Comparison of ENCODE assay signal across 13 mouse cellular contexts in genomic region chr6:112501156-112501555, GRCm38 (mm10). TPM values are rescaled to one million over a fixed set of nuclear protein-coding genes. Genes with fewer than 3 reads are reported as not detected.
A peak's percentile ranks its signal among the peaks of the same experiment; 100 is the strongest.
DNase-seq lines count a peak whose midpoint lies in the region; ATAC-seq lines count a peak whose summit lies in the region.
"Had no signal": no experiment of that assay in that cellular context is flagged by ENCODE, and none has a peak within 500 bp of the region (broad histone marks: within the 10 kb centered on the region; RNA-seq: fewer than 3 reads in every experiment).

No protein-coding gene starts in this region.

- no peak overlapping the region for H3K4me3 ChIP-seq in liver, embryonic 16.5 days (ENCODE audit: low read depth, low read length)
- no peak overlapping the region for H3K4me3 ChIP-seq in liver, embryonic 12.5 days
- H3K4me3 ChIP-seq: midbrain, embryonic 10.5 days had no signal

- 54% methylated on average over 2 of the region's 2 CpGs for WGBS in liver, embryonic 16.5 days (ENCODE audit: insufficient replicate concordance)
- WGBS in liver, embryonic 12.5 days (ENCODE audit: insufficient replicate concordance): 43% methylated on average over 2 of the region's 2 CpGs

- no peaks in the 10 kb centered on the region for H3K9me3 ChIP-seq in liver, embryonic 16.5 days (replicated peaks; ENCODE audit: control insufficient read depth, low read length)
- no peaks in the 10 kb centered on the region for H3K9me3 ChIP-seq in liver, embryonic 12.5 days (replicated peaks)
- H3K9me3 ChIP-seq: midbrain, embryonic 10.5 days had no signal

- no peak overlapping the region for H3K4me2 ChIP-seq in liver, embryonic 16.5 days (ENCODE audit: low read depth, low read length)
- no peak overlapping the region for H3K4me2 ChIP-seq in liver, embryonic 12.5 days

- ATAC-seq in liver, embryonic 16.5 days (ENCODE audit: low read depth): peak; percentile 27; the same call in 1 of the 2 replicates
- no peak for ATAC-seq in liver, embryonic 12.5 days

- peak; percentile 76 for DNase-seq in heart, adult 11 months
- no peak for DNase-seq in heart, adult 18-20 months
- DNase-seq in adrenal gland, postnatal 10 days: peak; percentile 75
- peak; percentile 67 for DNase-seq in kidney, postnatal 10 days
- DNase-seq in urinary bladder, postnatal 14 days (ENCODE audit: low spot score): no peak
- DNase-seq in thymus, postnatal 14 days: no peak
- DNase-seq: cerebellum, adult 9-10 months; gastrocnemius, postnatal 36 days; spleen, adult 18-20 months; thymus, adult 2 months had no signal

- no peak overlapping the region for H3K9ac ChIP-seq in liver, embryonic 16.5 days (ENCODE audit: low read depth, low read length)
- H3K9ac ChIP-seq in liver, embryonic 12.5 days: no peak overlapping the region

- no peaks in the 10 kb centered on the region; the same call in 1 of the 2 replicates for H3K4me1 ChIP-seq in liver, embryonic 16.5 days (ENCODE audit: control insufficient read depth, low read depth, low read length)
- no peaks in the 10 kb centered on the region for H3K4me1 ChIP-seq in liver, embryonic 12.5 days

- no peaks in the 10 kb centered on the region for H3K27me3 ChIP-seq in liver, embryonic 16.5 days (ENCODE audit: control insufficient read depth, insufficient read depth, low read depth, low read length)
- H3K27me3 ChIP-seq in liver, embryonic 12.5 days (replicated peaks): no peaks in the 10 kb centered on the region

- H3K36me3 ChIP-seq in liver, embryonic 16.5 days (ENCODE audit: control insufficient read depth, insufficient read depth): no peaks in the 10 kb centered on the region
- no peaks in the 10 kb centered on the region for H3K36me3 ChIP-seq in liver, embryonic 12.5 days
- H3K36me3 ChIP-seq: midbrain, embryonic 10.5 days had no signal

- H3K27ac ChIP-seq in liver, embryonic 16.5 days (ENCODE audit: low read length): no peak overlapping the region
- no peak overlapping the region for H3K27ac ChIP-seq in liver, embryonic 12.5 days
- H3K27ac ChIP-seq: midbrain, embryonic 10.5 days had no signal

RNA-seq across cellular contexts. Expression of gene Oxtr, which starts 11.4 kb away (rescaled TPM):
- total RNA-seq in heart, adult 18-20 months (2021): under 1 TPM; 0.18 to 0.30 TPM
- 0.08 TPM in 1 of 2 replicates, not detected in the other for polyA plus RNA-seq in liver, embryonic 16.5 days (2015; fragmentation: Nextera tagmentation; extraction: Ambion mirVana)
- polyA plus RNA-seq in liver, embryonic 12.5 days (2016; fragmentation: Nextera tagmentation; extraction: Ambion mirVana): not detected in 2 replicates
- 10 to 100 TPM; 38.6 to 39.8 TPM for total RNA-seq in adrenal gland, postnatal 10 days (2021)

RNA-seq across cellular contexts. Expression of gene Cav3, which starts 41.9 kb away (rescaled TPM):
- 10 to 100 TPM; 62.8 to 77.7 TPM for total RNA-seq in heart, adult 18-20 months (2021)
- 1.3 and 2.5 TPM in 2 replicates for polyA plus RNA-seq in liver, embryonic 16.5 days (2015; fragmentation: Nextera tagmentation; extraction: Ambion mirVana)
- 0.17 TPM in 1 of 2 replicates, not detected in the other for polyA plus RNA-seq in liver, embryonic 12.5 days (2016; fragmentation: Nextera tagmentation; extraction: Ambion mirVana)
- total RNA-seq in adrenal gland, postnatal 10 days (2021): 10 to 100 TPM in 1 of 2 experiments, 1 to 10 TPM in 1; 4.2 to 11.3 TPM
- polyA plus RNA-seq: midbrain, embryonic 10.5 days had no signal

Comparison
In these comparisons a context has a peak if more than half of its experiments do, and no peak if none do; other contexts are left out.
1. DNase-seq: peak in heart, adult 11 months (single experiment), adrenal gland, postnatal 10 days (single experiment) and kidney, postnatal 10 days (single experiment); none in heart, adult 18-20 months (0 of 2), urinary bladder, postnatal 14 days (single experiment) and thymus, postnatal 14 days (single experiment).
2. RNA of gene Oxtr, which starts 11.4 kb away (total RNA-seq): 38.6 to 39.8 TPM in adrenal gland, postnatal 10 days; 0.18 to 0.30 TPM in heart, adult 18-20 months; every median in the first group is over 10 times any median in the second.
3. RNA of gene Cav3, which starts 41.9 kb away (total RNA-seq): 62.8 to 77.7 TPM in heart, adult 18-20 months; 4.2 to 11.3 TPM in adrenal gland, postnatal 10 days; every median in the first group is over 4 times any median in the second.